Mouse (Mus musculus): Measurements from ENCODE around the gene Cers6. TPM values are rescaled to one million over a fixed set of nuclear protein-coding genes. Genes with fewer than 3 reads are reported as not detected.

Gene Cers6
- polyA plus RNA-seq, 1 experiment from 2014 or later = 3.6 TPM

DNA sequence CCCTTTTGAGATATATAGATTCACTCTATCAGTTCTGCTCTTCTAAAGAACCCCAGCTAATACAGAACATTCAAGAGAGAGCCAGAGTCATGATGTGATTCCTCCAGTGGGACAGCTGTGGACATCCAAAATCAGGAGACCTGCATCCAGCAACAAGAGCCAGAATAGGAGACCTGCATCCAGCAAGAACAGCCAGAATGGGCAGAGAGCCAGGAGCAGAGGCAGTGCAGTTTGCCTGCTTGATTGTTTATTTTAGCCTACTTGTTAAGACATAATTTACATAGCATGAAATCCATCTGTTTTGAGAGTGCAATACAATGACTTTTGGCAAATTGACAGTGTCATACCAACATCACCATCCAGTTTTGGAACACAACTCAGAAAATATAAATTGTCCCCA is 133.2 kb downstream of the Cers6 start:
- ATAC-seq (ENCODE audit: low read depth) (no peak), DNase-seq (no peak)
- no peak overlapping the region for H3K4me2 ChIP-seq
- H3K9ac ChIP-seq = no peak overlapping the region
- no peaks in the 10 kb centered on the region for H3K27me3 ChIP-seq
- H3K4me1 ChIP-seq (replicated peaks) = peaks cover 17% of the 10 kb centered on the region
- no peak overlapping the region for H3K27ac ChIP-seq
- no peaks in the 10 kb centered on the region for H3K36me3 ChIP-seq
- no peaks in the 10 kb centered on the region for H3K9me3 ChIP-seq (replicated peaks)
- H3K4me3 ChIP-seq (replicated peaks) = no peak overlapping the region

DNA sequence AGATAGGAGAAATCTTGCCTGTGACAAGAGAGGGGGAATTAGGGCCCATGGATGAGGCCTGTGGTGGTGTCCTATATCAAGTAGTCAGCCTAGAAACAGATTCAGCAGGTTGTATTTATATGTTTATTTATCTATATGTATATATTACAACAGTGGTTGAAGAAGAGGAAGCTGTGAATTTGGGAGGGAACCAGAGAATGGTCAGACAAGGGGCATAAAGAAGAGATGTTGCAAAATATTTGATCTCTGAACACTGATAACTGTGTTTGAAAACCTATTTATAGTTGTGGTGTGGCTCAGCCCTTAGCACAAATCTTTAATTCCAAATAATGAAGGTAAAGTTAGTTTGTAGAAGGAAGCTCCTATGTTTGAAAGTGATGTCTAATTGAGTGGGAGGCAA is 134.5 kb downstream of the Cers6 start:
- ATAC-seq (ENCODE audit: low read depth) (no peak), DNase-seq (no peak)
- H3K9me3 ChIP-seq (replicated peaks) = no peaks in the 10 kb centered on the region
- H3K9ac ChIP-seq = no peak overlapping the region
- H3K4me1 ChIP-seq (replicated peaks) = peaks cover 17% of the 10 kb centered on the region
- H3K27ac ChIP-seq = no peak overlapping the region
- H3K4me2 ChIP-seq = no peak overlapping the region
- H3K4me3 ChIP-seq (replicated peaks) = no peak overlapping the region
- H3K36me3 ChIP-seq = no peaks in the 10 kb centered on the region
- H3K27me3 ChIP-seq = no peaks in the 10 kb centered on the region

DNA sequence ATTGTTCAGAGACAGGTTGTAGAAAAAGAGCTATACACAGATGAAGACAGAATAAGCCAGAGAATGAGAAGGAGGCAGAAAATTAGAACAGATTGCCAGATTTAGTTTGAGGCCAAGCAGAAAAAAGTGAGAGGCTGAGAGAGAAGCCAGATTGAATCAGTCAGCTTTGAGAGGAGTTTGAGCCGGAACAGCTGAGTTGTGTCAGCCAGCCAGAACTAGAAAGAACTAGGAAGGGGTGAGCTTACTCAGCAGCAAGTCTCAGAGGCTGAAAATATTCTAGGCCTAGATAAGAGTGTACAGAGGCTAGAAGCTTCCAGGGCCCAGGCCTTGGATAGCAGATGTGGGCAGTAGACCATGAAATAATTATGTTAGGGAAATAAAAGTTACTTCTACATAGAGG is 135.0 kb downstream of the Cers6 start:
- H3K36me3 ChIP-seq = no peaks in the 10 kb centered on the region
- 60% methylated on average over 1 of the region's 1 CpGs for WGBS (ENCODE audit: insufficient replicate concordance)
- H3K4me3 ChIP-seq (replicated peaks) = no peak overlapping the region
- H3K27me3 ChIP-seq = no peaks in the 10 kb centered on the region
- H3K4me2 ChIP-seq = no peak overlapping the region
- H3K27ac ChIP-seq = no peak overlapping the region
- ATAC-seq (ENCODE audit: low read depth) (no peak), DNase-seq (no peak)
- H3K9me3 ChIP-seq (replicated peaks) = no peaks in the 10 kb centered on the region
- H3K9ac ChIP-seq = no peak overlapping the region
- H3K4me1 ChIP-seq (replicated peaks) = peaks cover 17% of the 10 kb centered on the region

DNA sequence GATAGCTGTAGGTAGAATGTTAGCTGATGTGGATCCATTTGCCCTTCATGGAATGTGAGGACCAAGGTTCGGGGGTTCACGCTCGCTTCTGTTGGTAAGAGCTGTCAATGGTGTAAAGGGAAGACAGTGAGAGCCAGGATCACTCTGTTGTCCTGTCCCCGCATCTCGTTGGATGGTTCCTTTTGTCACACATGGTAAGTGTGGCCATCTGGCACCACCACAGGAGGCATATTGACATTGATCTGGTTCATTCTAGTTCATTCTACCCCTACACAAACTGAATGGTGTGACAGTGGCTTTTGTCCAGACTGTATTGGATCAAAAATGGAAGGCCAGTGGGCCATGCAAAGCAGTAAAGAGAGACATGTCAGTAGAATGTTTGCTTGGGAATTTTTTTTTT is 142.8 kb downstream of the Cers6 start:
- no peaks in the 10 kb centered on the region for H3K9me3 ChIP-seq (replicated peaks)
- H3K27me3 ChIP-seq = no peaks in the 10 kb centered on the region
- no peak overlapping the region for H3K27ac ChIP-seq
- ATAC-seq (ENCODE audit: low read depth) (no peak), DNase-seq (no peak)
- no peaks in the 10 kb centered on the region for H3K4me1 ChIP-seq (replicated peaks)
- no peak overlapping the region for H3K9ac ChIP-seq
- no peaks in the 10 kb centered on the region for H3K36me3 ChIP-seq
- 82% methylated on average over 5 of the region's 5 CpGs for WGBS (ENCODE audit: insufficient replicate concordance)
- no peak overlapping the region for H3K4me2 ChIP-seq
- no peak overlapping the region for H3K4me3 ChIP-seq (replicated peaks)

DNA sequence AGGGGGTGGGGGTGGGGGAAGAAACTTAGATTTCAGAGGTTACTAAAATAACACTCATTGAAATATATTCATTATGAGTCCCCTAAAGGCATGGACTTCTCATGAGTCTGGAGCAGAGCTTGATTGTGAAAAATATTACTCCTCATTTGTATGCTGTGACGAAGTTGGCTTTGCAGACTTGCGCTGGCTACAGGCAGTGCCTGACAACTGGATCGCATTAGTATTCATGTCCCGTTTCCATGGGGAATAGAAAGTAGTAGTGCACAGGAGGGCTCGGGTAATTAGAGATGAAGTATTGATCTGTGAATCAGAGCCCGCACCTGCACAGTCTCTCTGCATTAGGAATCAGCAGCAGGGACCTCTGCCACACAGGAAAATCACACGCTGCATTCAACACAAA is 150.2 kb downstream of the Cers6 start:
- ATAC-seq (ENCODE audit: low read depth) = no peak
- Histone ChIP-seq H3K4me1 (replicated peaks) (peaks cover 3% of the 10 kb centered on the region; the same call in 1 of the 2 replicates), H3K9ac (no peak overlapping the region), H3K9me3 (replicated peaks) (no peaks in the 10 kb centered on the region), H3K4me2 (no peak overlapping the region), H3K36me3 (no peaks in the 10 kb centered on the region), H3K4me3 (replicated peaks) (no peak overlapping the region), H3K27ac (no peak overlapping the region), H3K27me3 (no peaks in the 10 kb centered on the region)
- 71% methylated on average over 7 of the region's 7 CpGs for WGBS (ENCODE audit: insufficient replicate concordance)
- no peak for DNase-seq

DNA sequence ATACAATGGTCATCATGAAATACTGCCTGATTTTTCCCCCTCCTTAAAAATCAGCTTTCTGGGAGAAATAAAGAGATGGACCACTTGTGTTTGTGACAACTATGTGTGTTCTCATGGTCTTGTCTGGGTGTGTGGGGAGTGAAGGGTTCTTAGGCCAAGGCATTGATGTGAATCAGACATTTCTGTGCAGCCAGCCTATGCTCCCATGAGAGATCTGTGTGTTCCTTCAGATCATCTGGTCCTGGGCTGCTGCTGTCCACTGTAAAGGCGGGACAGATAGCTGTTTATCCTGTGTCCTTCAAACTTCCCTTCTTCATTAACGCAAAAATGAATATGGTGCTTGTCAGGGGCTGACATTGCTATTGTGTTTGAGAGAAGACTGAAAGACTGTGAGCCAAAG is 150.6 kb downstream of the Cers6 start:
- Histone ChIP-seq H3K9ac (no peak overlapping the region), H3K27me3 (no peaks in the 10 kb centered on the region), H3K36me3 (no peaks in the 10 kb centered on the region), H3K4me3 (replicated peaks) (no peak overlapping the region), H3K27ac (no peak overlapping the region), H3K9me3 (replicated peaks) (no peaks in the 10 kb centered on the region), H3K4me2 (no peak overlapping the region), H3K4me1 (replicated peaks) (peaks cover 3% of the 10 kb centered on the region; the same call in 1 of the 2 replicates)
- no peak for ATAC-seq (ENCODE audit: low read depth)
- no peak for DNase-seq
- WGBS (ENCODE audit: insufficient replicate concordance) = 57% methylated on average over 2 of the region's 2 CpGs

DNA sequence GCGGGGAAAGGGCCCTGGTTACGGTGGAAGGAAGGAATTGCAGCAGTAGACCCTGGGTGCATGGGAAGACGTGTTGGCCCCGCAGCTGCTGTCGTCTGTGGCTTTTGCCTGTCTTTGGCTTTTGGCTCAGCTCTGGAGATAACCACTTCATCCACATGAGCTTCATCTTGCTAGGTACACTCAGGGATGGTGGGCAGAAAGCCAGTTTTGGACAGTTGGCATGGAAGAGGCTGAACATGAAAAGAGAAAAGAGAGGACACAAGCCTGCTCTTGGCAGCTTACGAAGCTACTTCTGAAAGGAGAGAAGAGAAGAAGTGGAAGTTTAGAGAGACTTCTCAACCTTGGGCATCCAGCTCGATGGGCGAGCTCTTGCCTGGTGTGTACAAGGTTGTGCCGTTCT is 153.0 kb downstream of the Cers6 start:
- no peaks in the 10 kb centered on the region for H3K36me3 ChIP-seq
- H3K27me3 ChIP-seq = no peaks in the 10 kb centered on the region
- DNase-seq = no peak
- H3K9ac ChIP-seq = no peak overlapping the region
- WGBS (ENCODE audit: insufficient replicate concordance) = 73% methylated on average over 9 of the region's 9 CpGs
- ATAC-seq (ENCODE audit: low read depth) = no peak
- no peak overlapping the region for H3K4me3 ChIP-seq (replicated peaks)
- peaks cover 3% of the 10 kb centered on the region; the same call in 1 of the 2 replicates for H3K4me1 ChIP-seq (replicated peaks)
- no peaks in the 10 kb centered on the region for H3K9me3 ChIP-seq (replicated peaks)
- no peak overlapping the region for H3K27ac ChIP-seq
- no peak overlapping the region for H3K4me2 ChIP-seq

DNA sequence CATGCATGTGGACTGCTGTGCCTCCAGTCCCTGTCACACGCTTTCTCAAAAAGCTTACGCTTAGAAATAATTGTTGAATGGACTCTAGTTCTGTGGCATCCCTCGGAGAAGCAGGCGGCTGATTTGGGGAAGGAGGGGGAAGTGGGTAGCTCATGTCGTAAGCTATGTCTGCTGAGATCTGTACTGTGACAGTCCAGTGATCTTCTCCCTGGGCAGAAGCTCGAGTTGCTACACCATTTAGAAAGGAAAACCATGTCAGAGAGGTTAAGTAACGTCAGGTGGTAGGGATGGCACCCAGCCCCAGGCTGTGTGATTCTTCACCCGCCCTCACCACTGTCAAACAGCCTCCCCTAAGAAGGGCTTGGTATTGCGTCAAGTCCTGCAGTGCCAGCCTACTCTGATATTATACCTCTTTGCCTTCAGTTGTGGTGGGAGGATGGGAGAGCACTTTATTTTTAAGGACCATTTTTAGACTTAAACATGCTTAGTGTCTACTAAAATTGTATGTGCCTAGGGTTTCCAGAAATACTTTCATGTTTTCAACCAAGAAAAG is 154.0 kb downstream of the Cers6 start:
- H3K9me3 ChIP-seq (replicated peaks) = no peaks in the 10 kb centered on the region
- peaks cover 3% of the 10 kb centered on the region; the same call in 1 of the 2 replicates for H3K4me1 ChIP-seq (replicated peaks)
- no peak overlapping the region for H3K27ac ChIP-seq
- no peak for DNase-seq
- ATAC-seq (ENCODE audit: low read depth) = no peak
- WGBS (ENCODE audit: insufficient replicate concordance) = 61% methylated on average over 9 of the region's 9 CpGs
- no peak overlapping the region for H3K9ac ChIP-seq
- H3K4me2 ChIP-seq = no peak overlapping the region
- H3K4me3 ChIP-seq (replicated peaks) = no peak overlapping the region
- no peaks in the 10 kb centered on the region for H3K36me3 ChIP-seq
- no peaks in the 10 kb centered on the region for H3K27me3 ChIP-seq

DNA sequence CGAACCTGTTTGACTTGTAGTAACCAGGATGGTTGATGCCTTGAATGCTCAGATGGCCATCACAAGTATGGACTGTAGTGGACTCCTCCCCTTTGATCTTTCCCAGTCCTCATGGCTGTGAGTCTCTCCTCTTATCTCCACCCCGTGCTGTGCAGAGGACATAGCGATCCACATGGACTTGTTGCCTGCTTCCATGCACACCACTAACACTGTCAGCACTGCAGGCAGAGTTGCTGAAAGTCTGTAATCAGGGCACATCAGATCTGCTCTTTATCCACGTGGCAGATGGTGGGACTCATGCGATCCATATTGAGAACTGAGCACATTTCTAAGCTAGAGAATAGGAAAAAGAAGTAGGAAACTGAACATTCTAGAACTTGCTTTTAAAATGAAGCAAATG is 154.6 kb downstream of the Cers6 start:
- no peak overlapping the region for H3K27ac ChIP-seq
- no peaks in the 10 kb centered on the region for H3K27me3 ChIP-seq
- H3K4me2 ChIP-seq = no peak overlapping the region
- DNase-seq (no peak), ATAC-seq (ENCODE audit: low read depth) (no peak)
- no peaks in the 10 kb centered on the region for H3K36me3 ChIP-seq
- H3K9ac ChIP-seq = no peak overlapping the region
- WGBS (ENCODE audit: insufficient replicate concordance) = 55% methylated on average over 5 of the region's 5 CpGs
- no peak overlapping the region for H3K4me3 ChIP-seq (replicated peaks)
- peaks cover 3% of the 10 kb centered on the region; the same call in 1 of the 2 replicates for H3K4me1 ChIP-seq (replicated peaks)
- H3K9me3 ChIP-seq (replicated peaks) = no peaks in the 10 kb centered on the region

DNA sequence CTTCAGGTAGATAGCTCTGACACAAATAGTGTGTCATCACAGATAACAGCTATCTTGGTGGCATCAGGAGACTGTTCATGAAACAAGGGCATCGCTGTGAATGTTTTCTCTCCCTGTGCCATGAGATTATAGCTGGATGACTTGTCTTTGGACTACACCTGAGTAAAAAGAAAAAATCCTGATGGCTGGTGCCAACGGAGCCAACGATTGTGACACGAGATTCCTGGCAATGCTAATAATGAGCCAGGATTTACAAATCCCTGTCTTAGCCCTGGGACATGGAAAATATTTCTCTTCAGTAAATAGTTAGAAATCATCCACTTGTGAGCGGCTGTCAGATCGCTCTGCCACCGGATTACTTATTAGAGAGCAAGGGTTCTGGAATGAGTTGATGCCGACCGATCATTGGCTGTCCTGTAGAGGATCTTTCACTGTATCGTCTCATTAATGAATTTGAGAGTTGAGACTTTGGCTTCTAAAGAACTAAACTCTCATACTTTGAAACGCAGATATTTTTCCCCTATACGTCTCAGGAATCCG is 157.9 kb downstream of the Cers6 start:
- H3K4me1 ChIP-seq (replicated peaks) = peaks cover 3% of the 10 kb centered on the region; the same call in 1 of the 2 replicates
- WGBS (ENCODE audit: insufficient replicate concordance) = 81% methylated on average over 13 of the region's 13 CpGs
- no peak overlapping the region for H3K27ac ChIP-seq
- DNase-seq = no peak
- no peak for ATAC-seq (ENCODE audit: low read depth)
- H3K36me3 ChIP-seq = no peaks in the 10 kb centered on the region
- H3K27me3 ChIP-seq = no peaks in the 10 kb centered on the region
- no peak overlapping the region for H3K9ac ChIP-seq
- no peaks in the 10 kb centered on the region for H3K9me3 ChIP-seq (replicated peaks)
- H3K4me3 ChIP-seq (replicated peaks) = no peak overlapping the region
- no peak overlapping the region for H3K4me2 ChIP-seq

DNA sequence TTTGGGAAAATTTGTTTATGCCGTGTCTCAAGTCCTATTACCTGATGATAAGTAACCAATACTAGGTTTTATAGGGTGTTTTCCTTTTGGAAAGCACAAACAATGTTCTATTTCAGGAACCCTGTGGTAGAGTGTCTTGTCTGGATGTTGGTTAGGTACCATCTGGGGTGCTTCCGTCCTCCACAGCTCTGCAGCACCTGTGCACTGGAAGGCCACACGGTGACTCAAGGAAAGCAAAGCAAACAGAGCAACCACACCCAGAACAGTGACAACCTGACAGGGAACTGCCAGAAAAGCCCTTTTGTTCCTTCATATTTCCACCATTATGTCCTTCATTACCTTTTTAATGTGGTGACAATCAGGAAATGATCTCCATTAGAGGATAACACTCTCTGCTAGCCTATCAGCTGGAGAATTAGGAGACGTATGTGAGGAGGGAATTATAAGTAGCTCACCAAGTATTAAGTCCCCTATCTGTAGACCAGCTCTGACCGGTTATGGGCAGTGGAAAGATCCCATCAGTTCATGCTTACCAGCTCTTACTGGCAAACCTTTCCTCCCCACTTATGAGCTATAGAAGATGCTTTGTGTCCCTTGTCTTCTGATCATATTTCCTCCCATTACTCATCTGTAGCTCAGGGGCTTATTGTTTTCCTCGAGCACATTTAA is 158.7 kb downstream of the Cers6 start:
- H3K36me3 ChIP-seq = no peaks in the 10 kb centered on the region
- H3K27ac ChIP-seq = no peak overlapping the region
- ATAC-seq (ENCODE audit: low read depth) = no peak
- no peaks in the 10 kb centered on the region for H3K27me3 ChIP-seq
- no peak overlapping the region for H3K9ac ChIP-seq
- no peak overlapping the region for H3K4me2 ChIP-seq
- DNase-seq = no peak
- peaks cover 3% of the 10 kb centered on the region; the same call in 1 of the 2 replicates for H3K4me1 ChIP-seq (replicated peaks)
- 65% methylated on average over 6 of the region's 6 CpGs for WGBS (ENCODE audit: insufficient replicate concordance)
- no peak overlapping the region for H3K4me3 ChIP-seq (replicated peaks)
- H3K9me3 ChIP-seq (replicated peaks) = no peaks in the 10 kb centered on the region
